Mouse (Mus musculus) CH12.LX (cell line): ENCODE data around the gene Kcnh6. TPM values are rescaled to one million over a fixed set of nuclear protein-coding genes. Genes with fewer than 3 reads are reported as not detected.

ENCODE experiments used
- DNase-seq: peaks from one replicate; pipeline ENCODE4 v3.0.0-alpha.2; 2013; ENCODE audit errors: extremely low read depth
- H3K27ac ChIP-seq: 2 replicates; pipeline ENCODE4 v1.5.1; 2012; ENCODE audit warnings: low read depth, mild to moderate bottlenecking, control low read depth, moderate library complexity; ENCODE audit not compliant: insufficient read depth
- H3K27me3 ChIP-seq: replicated peaks from 2 replicates; pipeline ENCODE3; 2012; ENCODE audit warnings: inconsistent platforms
- H3K36me3 ChIP-seq, 2 experiments: replicated peaks in 1 of 2; 2 replicates each; pipeline versions ENCODE3 to v1.6.1; 2012; ENCODE audit warnings: inconsistent platforms in 1 of 2, low read length in 1 of 2, mild to moderate bottlenecking in 1 of 2, mixed read lengths in 1 of 2, moderate library complexity in 1 of 2; ENCODE audit not compliant: control insufficient read depth in 1 of 2, insufficient read depth in 1 of 2
- H3K4me1 ChIP-seq, 2 experiments: 2 replicates each; pipeline ENCODE4 v1.6.1; 2012; ENCODE audit warnings: inconsistent platforms in 1 of 2, moderate library complexity in 1 of 2; ENCODE audit not compliant: insufficient read depth in 2 of 2, control insufficient read depth in 1 of 2
- H3K4me2 ChIP-seq: 2 replicates; pipeline ENCODE4 v1.6.1; 2012; ENCODE audit warnings: low read depth, mild to moderate bottlenecking, control low read depth; ENCODE audit not compliant: poor library complexity, insufficient read depth, severe bottlenecking
- H3K4me3 ChIP-seq, 3 experiments: fragments of 150-350 bp in 1 of 3; sonication (generic) in 1 of 3; replicated peaks in 1 of 3; 2 replicates each; pipeline versions ENCODE3 to v1.5.1; 2011 to 2012; ENCODE audit warnings: low read depth in 2 of 3, low read length in 2 of 3, mild to moderate bottlenecking in 2 of 3, moderate library complexity in 2 of 3, control low read depth in 1 of 3, improper control_type of control experiment in 1 of 3, inconsistent platforms in 1 of 3, mixed read lengths in 1 of 3; ENCODE audit not compliant: poor library complexity in 1 of 3
- H3K79me2 ChIP-seq: replicated peaks from 2 replicates; pipeline ENCODE4 v1.6.1; 2012; ENCODE audit warnings: mild to moderate bottlenecking, moderate library complexity; ENCODE audit not compliant: control insufficient read depth, poor library complexity, insufficient read depth, severe bottlenecking; ENCODE audit errors: extremely low read depth
- H3K9ac ChIP-seq: 2 replicates; pipeline ENCODE4 v1.6.1; 2012; ENCODE audit warnings: low read depth, mild to moderate bottlenecking, control low read depth, moderate library complexity; ENCODE audit not compliant: insufficient read depth
- H3K9me3 ChIP-seq: replicated peaks from 2 replicates; pipeline ENCODE3; 2012; ENCODE audit warnings: low read length, inconsistent platforms, mixed read lengths
- BHLHE40 ChIP-seq: IDR thresholded peaks from 2 replicates; pipeline ENCODE4 v1.6.1; 2011; ENCODE audit warnings: mild to moderate bottlenecking, low read depth, low read length, improper control_type of control experiment
- CHD1 ChIP-seq: IDR thresholded peaks from 2 replicates; pipeline ENCODE4 v1.6.1; 2012; ENCODE audit warnings: low read depth, low read length, improper control_type of control experiment, inconsistent platforms
- CTCF ChIP-seq, 2 experiments: IDR thresholded peaks in 1 of 2; conservative IDR thresholded peaks in 1 of 2; 2 replicates each; pipeline ENCODE4 v1.5.1; 2011 to 2012; ENCODE audit warnings: low read depth in 2 of 2, low read length in 2 of 2, improper control_type of control experiment in 1 of 2, inconsistent platforms in 1 of 2, mild to moderate bottlenecking in 1 of 2, moderate library complexity in 1 of 2
- ELF1 ChIP-seq: IDR thresholded peaks from 2 replicates; pipeline ENCODE4 v1.6.1; 2014; ENCODE audit warnings: low read depth, mild to moderate bottlenecking, inconsistent platforms, low read length, improper control_type of control experiment
- EP300 ChIP-seq: IDR thresholded peaks from 2 replicates; pipeline ENCODE4 v1.6.1; 2011; ENCODE audit warnings: low read length, improper control_type of control experiment
- ETS1 ChIP-seq: conservative IDR thresholded peaks from 2 replicates; pipeline ENCODE4 v1.6.1; 2012; ENCODE audit warnings: low read depth, mild to moderate bottlenecking, inconsistent platforms, low read length, improper control_type of control experiment, moderate library complexity
- HCFC1 ChIP-seq: IDR thresholded peaks from 2 replicates; pipeline ENCODE4 v1.6.1; 2012; ENCODE audit warnings: low read depth, mild to moderate bottlenecking, inconsistent platforms, low read length, improper control_type of control experiment
- IRF4 ChIP-seq: IDR thresholded peaks from 2 replicates; pipeline ENCODE4 v1.6.1; 2014; ENCODE audit warnings: low read depth, mild to moderate bottlenecking, inconsistent platforms, low read length, improper control_type of control experiment
- JUND ChIP-seq: conservative IDR thresholded peaks from 2 replicates; pipeline ENCODE4 v1.6.1; 2011; ENCODE audit warnings: low read depth, low read length, improper control_type of control experiment
- KAT2A ChIP-seq: IDR thresholded peaks from 2 replicates; pipeline ENCODE4 v1.6.1; 2012; ENCODE audit warnings: low read length, improper control_type of control experiment, inconsistent platforms; ENCODE audit not compliant: insufficient replicate concordance
- MAFK ChIP-seq: IDR thresholded peaks from 2 replicates; pipeline ENCODE4 v1.6.1; 2011; ENCODE audit warnings: low read length, improper control_type of control experiment; ENCODE audit not compliant: insufficient replicate concordance
- MAX ChIP-seq: IDR thresholded peaks from 2 replicates; pipeline ENCODE4 v1.6.1; 2011; ENCODE audit warnings: low read length, improper control_type of control experiment
- MXI1 ChIP-seq: IDR thresholded peaks from 2 replicates; pipeline ENCODE4 v1.6.1; 2011; ENCODE audit warnings: mild to moderate bottlenecking, low read depth, low read length, improper control_type of control experiment
- MYC ChIP-seq: IDR thresholded peaks from 2 replicates; pipeline ENCODE4 v1.6.1; 2011; ENCODE audit warnings: low read depth, mild to moderate bottlenecking, improper control_type of control experiment, low read length
- NELFE ChIP-seq: IDR thresholded peaks from 2 replicates; pipeline ENCODE4 v1.6.1; 2011; ENCODE audit warnings: low read depth, low read length, improper control_type of control experiment
- NRF1 ChIP-seq: IDR thresholded peaks from 2 replicates; pipeline ENCODE4 v1.6.1; 2014; ENCODE audit warnings: low read depth, mild to moderate bottlenecking, inconsistent platforms, low read length, improper control_type of control experiment, moderate library complexity
- POLR2A ChIP-seq: IDR thresholded peaks from 2 replicates; pipeline ENCODE4 v1.6.1; 2011; ENCODE audit warnings: low read depth, mild to moderate bottlenecking, improper control_type of control experiment, low read length
- POLR2AphosphoS2 ChIP-seq: IDR thresholded peaks from 2 replicates; pipeline ENCODE4 v1.6.1; 2011; ENCODE audit warnings: low read depth, low read length, improper control_type of control experiment
- RAD21 ChIP-seq: IDR thresholded peaks from 2 replicates; pipeline ENCODE4 v1.6.1; 2011; ENCODE audit warnings: low read depth, mild to moderate bottlenecking, low read length, improper control_type of control experiment, moderate library complexity
- RCOR1 ChIP-seq: conservative IDR thresholded peaks from 2 replicates; pipeline ENCODE4 v1.6.1; 2012; ENCODE audit warnings: low read depth, mild to moderate bottlenecking, inconsistent platforms, low read length, improper control_type of control experiment
- SIN3A ChIP-seq: IDR thresholded peaks from 2 replicates; pipeline ENCODE4 v1.6.1; 2012; ENCODE audit warnings: low read length, improper control_type of control experiment, inconsistent platforms
- TBP ChIP-seq: conservative IDR thresholded peaks from 2 replicates; pipeline ENCODE4 v1.6.1; 2011; ENCODE audit warnings: low read depth, low read length, improper control_type of control experiment
- TCF12 ChIP-seq: IDR thresholded peaks from 2 replicates; pipeline ENCODE4 v1.6.1; 2014; ENCODE audit warnings: low read depth, mild to moderate bottlenecking, inconsistent platforms, low read length, improper control_type of control experiment
- UBTF ChIP-seq: IDR thresholded peaks from 2 replicates; pipeline ENCODE4 v1.6.1; 2012; ENCODE audit warnings: low read depth, mild to moderate bottlenecking, inconsistent platforms, low read length, improper control_type of control experiment, moderate library complexity
- USF1 ChIP-seq: IDR thresholded peaks from 2 replicates; pipeline ENCODE4 v1.6.1; 2014; ENCODE audit warnings: low read depth, mild to moderate bottlenecking, inconsistent platforms, low read length, improper control_type of control experiment
- USF2 ChIP-seq: conservative IDR thresholded peaks from 2 replicates; pipeline ENCODE4 v1.6.1; 2011; ENCODE audit warnings: low read depth, low read length, improper control_type of control experiment
- ZMIZ1 ChIP-seq: IDR thresholded peaks from 2 replicates; pipeline ENCODE4 v1.6.1; 2012; ENCODE audit warnings: low read depth, mild to moderate bottlenecking, inconsistent platforms, low read length, improper control_type of control experiment
- ZNF384 ChIP-seq: IDR thresholded peaks from 2 replicates; pipeline ENCODE4 v1.6.1; 2012; ENCODE audit warnings: low read depth, low read length, improper control_type of control experiment, inconsistent platforms
- dilution Hi-C: fragments of 300-500 bp; cut with MboI; formaldehyde crosslinking; loops from 2 replicates; pipeline ENCODE4 v1.14.3; 2020; ENCODE audit warnings: low sequenced_read_pairs; ENCODE audit not compliant: extremely low pct_unique_long_range_greater_than_20kb, extremely low pct_ligation_motif_present
- in situ Hi-C: fragments of 300-500 bp; cut with MboI; formaldehyde crosslinking; loops from 3 replicates; pipeline ENCODE4 v1.14.3; 2019; ENCODE audit warnings: low sequenced_read_pairs, low pct_ligation_motif_present, low pct_unique_long_range_greater_than_20kb, mixed read lengths
- polyA plus RNA-seq: library from polyadenylated mRNA; unstranded; fragments of >175 nt; gene quantifications from 2 replicates; pipeline ENCODE4 v1.2.1, GENCODE M21; 2012; ENCODE audit warnings: low read depth; ENCODE audit not compliant: insufficient read length
- total RNA-seq, 2 experiments: library from RNA; depleted of rRNA; stranded (reverse); fragments of 300-350 nt in 1 of 2; fragments of >200 nt in 1 of 2; gene quantifications; 2 replicates each; pipeline ENCODE4 v1.2.3; 2012 to 2014

Gene Kcnh6
- total and polyA plus RNA-seq, 3 experiments = 0.19 to 0.25 TPM; not detected in 1

DNA sequence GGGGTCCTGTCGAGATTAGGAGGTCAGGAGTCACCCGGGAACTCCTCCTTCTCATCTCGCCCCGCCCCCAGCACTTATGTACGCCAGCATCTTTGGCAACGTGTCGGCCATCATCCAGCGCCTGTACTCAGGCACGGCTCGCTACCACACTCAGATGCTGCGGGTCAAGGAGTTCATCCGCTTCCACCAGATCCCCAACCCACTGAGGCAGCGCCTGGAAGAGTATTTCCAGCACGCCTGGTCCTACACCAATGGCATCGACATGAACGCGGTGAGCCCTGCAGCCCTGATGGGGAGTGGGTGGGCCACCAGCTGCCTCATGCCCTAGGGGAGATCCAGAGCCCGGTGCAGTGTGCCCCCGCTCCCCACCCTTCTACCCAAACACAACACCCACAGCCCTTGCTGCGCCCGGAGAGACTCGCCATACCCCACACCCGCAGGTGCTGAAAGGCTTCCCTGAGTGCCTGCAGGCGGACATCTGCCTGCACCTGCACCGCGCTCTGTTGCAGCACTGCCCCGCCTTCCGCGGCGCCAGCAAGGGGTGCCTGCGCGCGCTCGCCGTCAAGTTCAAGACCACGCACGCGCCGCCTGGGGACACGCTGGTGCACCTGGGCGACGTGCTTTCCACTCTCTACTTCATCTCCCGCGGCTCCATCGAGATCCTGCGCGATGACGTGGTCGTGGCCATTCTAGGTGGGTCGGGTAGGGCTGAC is 12.3 kb downstream of the Kcnh6 start:
- H3K4me2 ChIP-seq = peak overlapping the region; percentile 96
- no peaks in the 10 kb centered on the region for H3K79me2 ChIP-seq
- no peak overlapping the region for H3K27ac ChIP-seq
- DNase-seq = no peak
- peak overlapping the region; percentile 7; the same call in 1 of the 2 replicates for H3K9ac ChIP-seq
- dilution Hi-C loops = no loop called here
- peaks cover 6% of the 10 kb centered on the region in 2 experiments; a peak in 2 of 4 replicates for H3K4me1 ChIP-seq
- no peaks in the 10 kb centered on the region for H3K9me3 ChIP-seq
- in situ Hi-C loops = no loop called here
- no peaks in the 10 kb centered on the region for H3K36me3 ChIP-seq
- TF ChIP-seq HCFC1 (no peak), ELF1 (no peak), NELFE (no peak), IRF4 (no peak), CHD1 (no peak), POLR2AphosphoS2 (no peak), ZNF384 (no peak), NRF1 (peak; percentile 74), RAD21 (no peak), CTCF (conservative IDR thresholded peaks at IDR 0.05 in 1 of 2, IDR thresholded peaks at IDR 0.05 in 1 of 2; ENCODE audit: low read depth in 2 of 2, low read length in 2 of 2) (no peak), USF1 (no peak), JUND (no peak), POLR2A (no peak), ZMIZ1 (no peak), RCOR1 (no peak), SIN3A (no peak), EP300 (no peak), BHLHE40 (no peak), USF2 (no peak), UBTF (peak; percentile 63; the same call in 1 of the 2 replicates), TCF12 (peak; percentile 48; the same call in 1 of the 2 replicates), MAFK (no peak), ETS1 (no peak), MAX (0 out of 2 replicates have a peak, but pooled peaks have one; percentile 18), MYC (no peak), KAT2A (no peak), MXI1 (no peak), TBP (no peak)
- H3K27me3 ChIP-seq = peaks cover 97% of the 10 kb centered on the region
- H3K4me3 ChIP-seq = peak overlapping the region in 1 of 3 experiments; percentile 55
